Mouse (Mus musculus): ENCODE data around the gene Igfbp3. TPM values are rescaled to one million over a fixed set of nuclear protein-coding genes. Genes with fewer than 3 reads are reported as not detected.
A peak's percentile ranks its signal among the peaks of the same experiment; 100 is the strongest.

Igfbp3 gene
- 14.3 and 14.9 TPM in 2 replicates for polyA plus RNA-seq (2015; fragmentation: Nextera tagmentation; extraction: Ambion mirVana)

DNA sequence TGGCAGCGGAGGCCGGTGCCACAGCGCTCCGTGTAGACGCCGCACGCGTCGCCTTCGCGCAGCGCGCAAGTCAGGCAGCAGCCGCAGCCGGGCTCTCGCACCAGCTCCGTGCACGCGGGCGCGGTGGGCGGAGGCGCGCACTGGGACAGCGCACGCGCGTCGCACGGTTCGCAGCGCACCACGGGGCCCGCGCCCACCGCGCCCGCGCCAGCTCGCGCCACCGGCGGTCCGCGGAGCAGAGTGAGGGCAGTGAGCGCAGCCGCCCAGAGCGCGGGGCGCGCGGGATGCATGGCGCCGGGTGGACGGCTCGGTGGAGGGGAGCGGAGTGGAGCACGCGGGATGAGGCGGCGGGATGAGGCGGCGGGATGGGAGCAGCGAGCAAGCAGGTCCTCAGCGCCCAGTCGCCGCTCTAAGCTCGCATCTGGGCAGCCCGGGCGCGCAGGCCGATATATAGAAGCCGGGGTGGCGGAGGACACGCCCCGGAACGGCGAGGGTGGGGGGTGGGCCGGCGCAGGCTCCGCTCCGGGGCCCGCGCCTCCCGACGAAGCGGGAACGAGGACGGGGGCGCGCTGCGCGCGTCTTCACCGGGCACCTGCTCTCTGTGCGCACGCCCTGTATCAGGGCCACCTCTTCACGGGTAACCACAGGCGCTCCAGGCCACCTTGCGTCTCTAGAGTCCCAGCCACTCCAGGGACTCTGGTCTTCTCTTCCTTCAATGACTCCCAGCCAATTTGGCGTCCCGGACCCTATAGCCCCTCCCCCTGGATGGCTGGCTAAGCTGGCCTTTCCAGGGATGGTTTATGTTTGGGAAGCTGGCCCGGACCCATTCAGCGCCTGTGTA, at the start of gene Igfbp3:
Gene Igfbp3, minus strand, starts transcription at position 423 of the 841 bp plus-strand sequence.
- H3K27me3 ChIP-seq (ENCODE audit: control insufficient read depth, insufficient read depth, low read depth, low read length), result peaks cover 46% of the 10 kb centered on the region
- H3K4me3 ChIP-seq (ENCODE audit: low read depth, low read length), result peak within 1 kb of the TSS; percentile 47
- peak; percentile 41; the same call in 1 of the 2 replicates for ATAC-seq (ENCODE audit: low read depth)
- no peak within 1 kb of the TSS for H3K9ac ChIP-seq (ENCODE audit: low read depth, low read length)
- no peak within 1 kb of the TSS for H3K27ac ChIP-seq (ENCODE audit: low read length)
- H3K4me2 ChIP-seq (ENCODE audit: low read depth, low read length), result peak within 1 kb of the TSS; percentile 56
- H3K36me3 ChIP-seq (ENCODE audit: control insufficient read depth, insufficient read depth), result no peaks in the 10 kb centered on the region
- H3K4me1 ChIP-seq (ENCODE audit: control insufficient read depth, low read depth, low read length), result no peaks in the 10 kb centered on the region; the same call in 1 of the 2 replicates
- no peaks in the 10 kb centered on the region for H3K9me3 ChIP-seq (replicated peaks; ENCODE audit: control insufficient read depth, low read length)
- WGBS (ENCODE audit: insufficient replicate concordance), result under 1% methylated on average over 104 of the region's 104 CpGs

DNA sequence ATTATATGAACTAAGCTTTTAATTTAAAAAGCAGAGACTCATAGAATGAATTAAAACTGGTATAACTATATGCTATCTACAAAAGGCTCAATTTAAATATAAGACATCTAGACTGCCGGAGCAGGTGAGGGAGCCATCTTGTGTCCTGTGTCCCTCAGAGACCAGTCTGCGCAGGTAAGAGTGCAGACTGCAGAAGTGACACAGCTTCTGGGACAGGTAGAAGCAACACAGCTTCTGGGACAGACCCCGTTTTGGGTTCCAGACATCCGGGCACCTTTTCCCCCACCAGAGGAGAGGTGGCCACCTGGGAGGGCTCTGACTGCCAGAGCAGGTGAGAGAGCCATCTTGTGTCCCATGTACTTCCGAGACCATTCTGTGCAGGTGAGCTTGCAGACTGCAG, 37.1 kb upstream of the Igfbp3 start:
- WGBS (ENCODE audit: insufficient replicate concordance), result 65% methylated on average over 5 of the region's 5 CpGs
- no peaks in the 10 kb centered on the region for H3K27me3 ChIP-seq (ENCODE audit: control insufficient read depth, insufficient read depth, low read depth, low read length)
- no peak overlapping the region for H3K9ac ChIP-seq (ENCODE audit: low read depth, low read length)
- no peaks in the 10 kb centered on the region for H3K36me3 ChIP-seq (ENCODE audit: control insufficient read depth, insufficient read depth)
- no peaks in the 10 kb centered on the region for H3K4me1 ChIP-seq (ENCODE audit: control insufficient read depth, low read depth, low read length)
- no peak for ATAC-seq (ENCODE audit: low read depth)
- H3K4me3 ChIP-seq (ENCODE audit: low read depth, low read length), result no peak overlapping the region
- no peak overlapping the region for H3K4me2 ChIP-seq (ENCODE audit: low read depth, low read length)
- H3K9me3 ChIP-seq (replicated peaks; ENCODE audit: control insufficient read depth, low read length), result no peaks in the 10 kb centered on the region
- H3K27ac ChIP-seq (ENCODE audit: low read length), result no peak overlapping the region

DNA sequence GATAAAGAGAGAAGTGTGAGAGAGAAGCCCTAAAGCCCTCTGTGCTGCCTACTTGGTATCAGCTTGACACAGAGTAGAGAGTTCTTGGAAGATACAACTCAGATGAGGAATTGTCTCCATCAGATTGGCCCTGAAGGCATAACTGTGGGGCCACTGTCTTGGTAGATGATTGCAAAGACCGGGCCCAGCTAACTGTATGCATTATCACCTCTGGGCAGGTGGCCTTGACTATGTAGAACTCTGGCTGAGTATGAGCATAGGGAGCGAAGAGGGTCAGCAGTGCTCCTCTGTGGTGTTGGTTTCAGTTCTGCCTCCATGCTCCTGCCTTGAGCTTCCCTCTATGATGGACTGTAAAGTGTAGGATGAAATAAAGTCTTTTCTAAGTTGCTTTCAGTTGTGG, 36.7 kb upstream of the Igfbp3 start:
- Histone ChIP-seq H3K9ac (ENCODE audit: low read depth, low read length) (no peak overlapping the region), H3K27ac (ENCODE audit: low read length) (no peak overlapping the region), H3K4me2 (ENCODE audit: low read depth, low read length) (no peak overlapping the region), H3K4me1 (ENCODE audit: control insufficient read depth, low read depth, low read length) (no peaks in the 10 kb centered on the region), H3K9me3 (replicated peaks; ENCODE audit: control insufficient read depth, low read length) (no peaks in the 10 kb centered on the region), H3K27me3 (ENCODE audit: control insufficient read depth, insufficient read depth, low read depth, low read length) (no peaks in the 10 kb centered on the region), H3K4me3 (ENCODE audit: low read depth, low read length) (no peak overlapping the region), H3K36me3 (ENCODE audit: control insufficient read depth, insufficient read depth) (no peaks in the 10 kb centered on the region)
- no peak for ATAC-seq (ENCODE audit: low read depth)
- 50% methylated on average over 2 of the region's 2 CpGs for WGBS (ENCODE audit: insufficient replicate concordance)

DNA sequence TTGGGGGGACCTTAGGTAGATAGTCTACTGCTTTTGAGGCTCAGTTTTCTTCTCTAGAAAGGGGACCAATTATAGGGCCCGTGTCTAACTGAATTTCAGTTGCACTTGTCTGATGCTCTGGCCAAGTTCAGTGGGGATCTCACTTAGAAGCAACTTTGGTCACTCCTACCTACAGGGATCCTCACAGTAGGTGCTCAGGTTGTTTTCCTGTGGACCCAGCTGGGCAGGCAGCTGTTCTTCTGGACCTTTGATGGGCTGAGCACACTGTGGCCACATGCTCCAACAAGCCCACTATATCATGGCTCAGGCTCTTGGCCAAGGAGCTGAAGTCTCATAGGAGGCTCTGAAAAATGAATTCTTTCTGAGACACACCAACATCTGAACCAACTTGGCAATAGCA, 31.1 kb upstream of the Igfbp3 start:
- H3K36me3 ChIP-seq (ENCODE audit: control insufficient read depth, insufficient read depth), result no peaks in the 10 kb centered on the region
- H3K4me2 ChIP-seq (ENCODE audit: low read depth, low read length), result no peak overlapping the region
- H3K9ac ChIP-seq (ENCODE audit: low read depth, low read length), result no peak overlapping the region
- no peaks in the 10 kb centered on the region for H3K27me3 ChIP-seq (ENCODE audit: control insufficient read depth, insufficient read depth, low read depth, low read length)
- WGBS (ENCODE audit: insufficient replicate concordance), result 50% methylated on average over 1 of the region's 1 CpGs
- no peaks in the 10 kb centered on the region for H3K4me1 ChIP-seq (ENCODE audit: control insufficient read depth, low read depth, low read length)
- no peaks in the 10 kb centered on the region for H3K9me3 ChIP-seq (replicated peaks; ENCODE audit: control insufficient read depth, low read length)
- H3K4me3 ChIP-seq (ENCODE audit: low read depth, low read length), result no peak overlapping the region
- ATAC-seq (ENCODE audit: low read depth), result no peak
- H3K27ac ChIP-seq (ENCODE audit: low read length), result no peak overlapping the region

DNA sequence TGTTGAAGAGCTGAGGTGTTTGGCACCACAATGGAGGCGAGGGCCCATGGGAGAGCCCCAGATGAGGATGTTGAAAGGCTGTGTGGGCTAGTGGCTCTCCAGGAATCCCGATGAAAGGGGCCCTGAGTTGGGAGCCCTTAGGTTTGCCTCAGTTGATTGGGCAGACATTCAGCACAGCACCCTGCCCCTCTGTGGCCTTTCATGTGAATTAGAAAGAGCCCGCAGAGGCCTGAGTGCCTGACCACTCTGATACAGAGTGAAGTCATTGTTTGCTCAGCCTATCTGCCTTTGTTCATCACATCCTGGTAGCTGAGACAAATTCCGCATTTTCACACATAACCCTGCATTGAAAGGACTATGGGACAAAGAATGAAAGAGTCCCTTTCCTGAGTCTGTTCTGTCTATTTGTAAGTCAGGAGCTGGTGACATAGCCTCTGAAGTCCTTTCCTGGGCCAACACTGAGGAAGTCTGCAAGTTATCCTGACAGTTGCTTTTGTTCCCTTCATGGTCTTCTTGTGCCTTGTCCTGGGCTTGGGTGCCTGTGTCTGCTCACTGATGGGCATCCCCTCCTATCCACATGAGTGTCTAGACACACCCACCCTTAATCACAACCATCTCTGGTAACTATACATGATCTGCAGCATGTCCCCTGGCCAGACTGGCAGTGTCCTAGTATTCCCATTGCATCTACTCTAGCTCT, 25.5 kb upstream of the Igfbp3 start:
- no peaks in the 10 kb centered on the region for H3K9me3 ChIP-seq (replicated peaks; ENCODE audit: control insufficient read depth, low read length)
- no peaks in the 10 kb centered on the region for H3K36me3 ChIP-seq (ENCODE audit: control insufficient read depth, insufficient read depth)
- no peak overlapping the region for H3K4me3 ChIP-seq (ENCODE audit: low read depth, low read length)
- H3K4me1 ChIP-seq (ENCODE audit: control insufficient read depth, low read depth, low read length), result no peaks in the 10 kb centered on the region
- H3K9ac ChIP-seq (ENCODE audit: low read depth, low read length), result no peak overlapping the region
- no peak overlapping the region for H3K4me2 ChIP-seq (ENCODE audit: low read depth, low read length)
- 25% methylated on average over 4 of the region's 4 CpGs for WGBS (ENCODE audit: insufficient replicate concordance)
- no peaks in the 10 kb centered on the region for H3K27me3 ChIP-seq (ENCODE audit: control insufficient read depth, insufficient read depth, low read depth, low read length)
- H3K27ac ChIP-seq (ENCODE audit: low read length), result no peak overlapping the region
- no peak for ATAC-seq (ENCODE audit: low read depth)

DNA sequence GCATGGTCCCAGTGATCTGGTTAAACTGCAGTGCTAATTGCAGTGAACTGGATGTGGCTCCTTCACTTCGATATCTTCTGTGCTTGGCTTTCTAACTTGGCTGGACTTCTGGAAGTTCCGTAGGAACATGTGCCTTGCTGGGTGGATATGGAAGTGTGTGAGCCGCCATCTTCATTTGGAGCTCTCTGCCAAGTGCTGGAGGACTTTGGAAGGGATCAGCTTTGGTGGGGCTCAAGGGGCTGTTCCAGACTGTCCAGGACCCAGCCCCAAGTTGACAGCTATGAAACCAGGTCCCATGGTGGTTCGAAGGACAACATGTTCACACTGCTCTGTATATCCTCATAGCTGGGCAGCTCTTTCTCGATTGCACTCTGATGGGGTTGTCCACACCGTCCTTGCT, 24.8 kb upstream of the Igfbp3 start:
- Histone ChIP-seq H3K4me3 (ENCODE audit: low read depth, low read length) (no peak overlapping the region), H3K27ac (ENCODE audit: low read length) (no peak overlapping the region), H3K4me1 (ENCODE audit: control insufficient read depth, low read depth, low read length) (no peaks in the 10 kb centered on the region), H3K4me2 (ENCODE audit: low read depth, low read length) (no peak overlapping the region), H3K9ac (ENCODE audit: low read depth, low read length) (no peak overlapping the region), H3K27me3 (ENCODE audit: control insufficient read depth, insufficient read depth, low read depth, low read length) (no peaks in the 10 kb centered on the region), H3K9me3 (replicated peaks; ENCODE audit: control insufficient read depth, low read length) (no peaks in the 10 kb centered on the region), H3K36me3 (ENCODE audit: control insufficient read depth, insufficient read depth) (no peaks in the 10 kb centered on the region)
- 76% methylated on average over 6 of the region's 6 CpGs for WGBS (ENCODE audit: insufficient replicate concordance)
- no peak for ATAC-seq (ENCODE audit: low read depth)

DNA sequence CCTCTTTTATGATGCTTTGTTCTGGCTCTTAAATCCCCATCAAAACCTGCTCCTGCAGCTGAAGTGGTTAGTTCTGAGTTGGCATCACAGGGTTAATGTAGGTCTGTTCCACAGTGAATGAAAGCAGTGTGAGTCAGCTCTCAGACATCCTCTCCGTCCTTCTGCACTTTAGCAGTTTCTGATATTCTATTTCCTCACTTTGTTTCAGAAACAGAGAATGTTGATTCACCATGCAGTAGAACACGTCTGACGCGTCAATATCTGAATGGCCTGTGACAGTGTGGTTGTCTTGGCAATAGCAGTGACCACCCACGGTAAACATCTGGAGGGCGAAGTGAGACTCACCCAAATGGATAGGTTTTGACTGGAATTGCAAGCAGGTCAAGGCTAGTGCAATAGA, 24.0 kb upstream of the Igfbp3 start:
- peak; percentile 35; the same call in 1 of the 2 replicates for ATAC-seq (ENCODE audit: low read depth)
- Histone ChIP-seq H3K9me3 (replicated peaks; ENCODE audit: control insufficient read depth, low read length) (no peaks in the 10 kb centered on the region), H3K36me3 (ENCODE audit: control insufficient read depth, insufficient read depth) (no peaks in the 10 kb centered on the region), H3K27ac (ENCODE audit: low read length) (no peak overlapping the region), H3K9ac (ENCODE audit: low read depth, low read length) (no peak overlapping the region), H3K4me3 (ENCODE audit: low read depth, low read length) (no peak overlapping the region), H3K27me3 (ENCODE audit: control insufficient read depth, insufficient read depth, low read depth, low read length) (no peaks in the 10 kb centered on the region), H3K4me2 (ENCODE audit: low read depth, low read length) (no peak overlapping the region), H3K4me1 (ENCODE audit: control insufficient read depth, low read depth, low read length) (no peaks in the 10 kb centered on the region)
- WGBS (ENCODE audit: insufficient replicate concordance), result 31% methylated on average over 6 of the region's 6 CpGs

DNA sequence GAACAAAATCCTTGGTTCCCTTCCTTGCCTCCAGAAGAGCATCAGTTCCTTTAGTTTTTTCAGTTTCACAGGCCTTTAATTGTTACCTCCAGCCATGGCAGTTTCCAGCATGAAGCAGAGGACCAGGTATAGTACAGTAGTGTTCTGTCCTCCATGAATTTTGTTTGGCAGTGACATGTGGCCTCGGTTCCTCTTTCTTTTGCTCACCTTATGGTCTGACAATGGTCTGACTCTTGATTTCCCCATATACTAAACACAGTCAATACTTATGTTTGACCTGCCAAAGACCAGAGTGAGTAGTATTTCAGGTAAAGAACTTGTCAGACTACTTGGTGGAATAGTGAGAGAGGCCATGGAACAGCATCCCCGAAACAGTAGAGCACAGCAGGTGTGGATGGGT, 23.0 kb upstream of the Igfbp3 start:
- H3K4me1 ChIP-seq (ENCODE audit: control insufficient read depth, low read depth, low read length), result no peaks in the 10 kb centered on the region
- no peaks in the 10 kb centered on the region for H3K9me3 ChIP-seq (replicated peaks; ENCODE audit: control insufficient read depth, low read length)
- H3K4me3 ChIP-seq (ENCODE audit: low read depth, low read length), result no peak overlapping the region
- no peak overlapping the region for H3K9ac ChIP-seq (ENCODE audit: low read depth, low read length)
- H3K27me3 ChIP-seq (ENCODE audit: control insufficient read depth, insufficient read depth, low read depth, low read length), result no peaks in the 10 kb centered on the region
- no peak for ATAC-seq (ENCODE audit: low read depth)
- H3K36me3 ChIP-seq (ENCODE audit: control insufficient read depth, insufficient read depth), result no peaks in the 10 kb centered on the region
- H3K4me2 ChIP-seq (ENCODE audit: low read depth, low read length), result no peak overlapping the region
- H3K27ac ChIP-seq (ENCODE audit: low read length), result no peak overlapping the region
- WGBS (ENCODE audit: insufficient replicate concordance), result 53% methylated on average over 2 of the region's 2 CpGs
